Mouse (Mus musculus): ENCODE measurements around the gene Akap2.

GRCm38 (mm10) chr4:57812916-57813575, 95.6 kb downstream of the Akap2 start:
- TF ChIP-seq CTCF (IDR thresholded peaks at IDR 0.05; ENCODE audit: low read depth, low read length) (no peak), POLR2AphosphoS5 (IDR thresholded peaks at IDR 0.05; ENCODE audit: insufficient replicate concordance, low read depth, low read length) (no peak), GATA1 (IDR thresholded peaks at IDR 0.05; ENCODE audit: borderline replicate concordance, low read length) (no peak)
